Mouse (Mus musculus) heart, embryonic 16.5 days (tissue): ENCODE results near the gene Wdr4. TPM values are rescaled to one million over a fixed set of nuclear protein-coding genes. Genes with fewer than 3 reads are reported as not detected.
A peak's percentile ranks its signal among the peaks of the same experiment; 100 is the strongest.
"Not testable (repeated sequence)": the region's sequence is repeated elsewhere in the genome, so short reads cannot be mapped to it uniquely, and the experiment has no call there.

ENCODE experiments used
- ATAC-seq: fragments of 200-750 bp; cut with Nextera tagmentation; replicated peaks from 2 replicates; pipeline ENCODE4 v1.8.0; 2017; ENCODE audit warnings: moderate number of reproducible peaks; ENCODE audit not compliant: insufficient read depth, low FRiP score; ENCODE audit errors: extremely low read depth
- H3K27ac ChIP-seq: fragments of 300-500 bp; sonication (generic); 2 replicates; pipeline ENCODE4 v1.5.1; 2014; ENCODE audit warnings: mild to moderate bottlenecking, low read length, control low read depth, moderate library complexity
- H3K27me3 ChIP-seq: fragments of 300-500 bp; sonication (generic); 2 replicates; pipeline ENCODE4 v1.6.1; 2014; ENCODE audit warnings: low read length, mixed read lengths; ENCODE audit not compliant: control insufficient read depth, insufficient read depth
- H3K36me3 ChIP-seq: fragments of 300-500 bp; sonication (generic); 2 replicates; pipeline ENCODE4 v1.6.1; 2014; ENCODE audit not compliant: control insufficient read depth, insufficient read depth
- H3K4me1 ChIP-seq: fragments of 300-500 bp; sonication (generic); 2 replicates; pipeline ENCODE4 v1.6.1; 2014; ENCODE audit warnings: low read length, mixed read lengths; ENCODE audit not compliant: control insufficient read depth, insufficient read depth
- H3K4me2 ChIP-seq: fragments of 300-500 bp; sonication (generic); 2 replicates; pipeline ENCODE4 v1.6.1; 2014; ENCODE audit warnings: low read depth, mild to moderate bottlenecking, control low read depth, low read length
- H3K4me3 ChIP-seq: fragments of 300-500 bp; sonication (generic); 2 replicates; pipeline ENCODE4 v1.5.1; 2014; ENCODE audit warnings: mild to moderate bottlenecking, control low read depth, low read length
- H3K9ac ChIP-seq: fragments of 300-500 bp; sonication (generic); 2 replicates; pipeline ENCODE4 v1.6.1; 2014; ENCODE audit warnings: low read length, control low read depth
- H3K9me3 ChIP-seq: fragments of 300-500 bp; sonication (generic); replicated peaks from 2 replicates; pipeline ENCODE4 v1.6.1; 2016; ENCODE audit warnings: low read length; ENCODE audit not compliant: control insufficient read depth
- WGBS: fragments of 180-500 bp; shearing (Covaris S2); extraction: QIAGEN DNeasy Blood & Tissue Kit; methylation state at CpG from one replicate; pipeline ENCODE4 v1.1.7; 2014; 5-methylcytosine and 5-hydroxymethylcytosine counted together
- polyA plus RNA-seq: library from polyadenylated mRNA; unstranded; fragments of >200 nt; fragmentation: Nextera tagmentation; extraction: Ambion mirVana; gene quantifications from 2 replicates; pipeline ENCODE4 v1.2.1, GENCODE M21; 2015

Wdr4 gene
- polyA plus RNA-seq, 1 experiment from 2014 or later: 21.8 TPM

DNA sequence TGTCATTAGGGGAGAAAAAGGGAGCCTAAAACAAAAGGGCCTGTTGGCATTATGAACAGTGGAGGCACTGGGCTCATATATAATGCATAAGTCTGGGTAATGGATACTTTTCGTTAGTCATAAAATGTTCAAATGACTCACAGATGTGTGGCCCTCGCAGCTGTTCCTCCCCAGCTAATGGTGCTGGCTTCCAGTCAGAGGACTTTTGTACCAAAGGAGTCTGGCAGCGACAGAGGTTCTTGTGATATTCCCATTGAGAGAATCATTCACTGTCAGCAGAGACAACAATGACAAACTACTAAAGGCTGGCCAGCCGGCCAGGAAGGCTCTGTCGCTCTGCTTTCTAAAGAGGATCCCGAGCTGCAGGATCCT is 21.7 kb upstream of the Wdr4 start:
- Histone ChIP-seq H3K4me3 (no peak overlapping the region), H3K27me3 (no peaks in the 10 kb centered on the region), H3K36me3 (no peaks in the 10 kb centered on the region), H3K27ac (no peak overlapping the region), H3K9me3 (no peaks in the 10 kb centered on the region), H3K4me2 (no peak overlapping the region), H3K9ac (no peak overlapping the region), H3K4me1 (no peaks in the 10 kb centered on the region; the same call in 1 of the 2 replicates)
- ATAC-seq: no peak
- WGBS: 45% methylated on average over 6 of the region's 6 CpGs

DNA sequence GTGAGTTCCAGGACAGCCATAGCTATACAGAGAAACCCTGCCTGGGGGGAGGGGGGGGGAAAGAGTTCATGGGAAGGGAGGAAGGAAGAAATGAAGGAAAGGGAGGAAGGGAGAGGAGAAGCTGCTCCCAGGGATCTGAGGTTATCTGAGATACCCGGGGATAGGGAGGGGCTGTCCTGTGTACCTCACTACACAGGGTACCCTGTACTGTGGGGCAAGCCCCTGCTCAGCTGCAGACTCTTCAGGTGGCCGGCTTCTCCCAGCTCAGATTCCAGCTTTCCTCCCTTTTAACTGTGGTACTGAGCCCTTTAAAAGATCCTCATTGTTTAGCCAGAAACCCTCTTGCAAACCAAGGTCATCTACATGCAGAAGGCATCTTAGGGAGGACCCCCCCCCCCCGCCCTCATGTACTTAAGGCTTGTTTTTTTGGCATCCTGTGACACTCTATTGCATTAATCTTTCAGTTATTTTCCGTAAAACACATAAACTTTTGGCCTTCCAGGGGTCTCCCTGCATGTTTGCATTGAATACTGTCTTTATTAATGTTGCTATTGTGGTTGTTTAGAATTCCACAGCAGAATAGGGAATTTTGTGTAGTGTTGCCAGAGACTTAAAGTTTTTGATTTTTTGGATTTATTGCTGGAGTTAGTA is 21.2 kb upstream of the Wdr4 start:
- ATAC-seq: no peak
- no peak overlapping the region for H3K4me2 ChIP-seq
- no peaks in the 10 kb centered on the region for H3K36me3 ChIP-seq
- no peak overlapping the region for H3K27ac ChIP-seq
- H3K4me3 ChIP-seq: no peak overlapping the region
- H3K9ac ChIP-seq: no peak overlapping the region
- H3K4me1 ChIP-seq: no peaks in the 10 kb centered on the region; the same call in 1 of the 2 replicates
- 63% methylated on average over 4 of the region's 4 CpGs for WGBS
- no peaks in the 10 kb centered on the region for H3K27me3 ChIP-seq
- H3K9me3 ChIP-seq: no peaks in the 10 kb centered on the region

DNA sequence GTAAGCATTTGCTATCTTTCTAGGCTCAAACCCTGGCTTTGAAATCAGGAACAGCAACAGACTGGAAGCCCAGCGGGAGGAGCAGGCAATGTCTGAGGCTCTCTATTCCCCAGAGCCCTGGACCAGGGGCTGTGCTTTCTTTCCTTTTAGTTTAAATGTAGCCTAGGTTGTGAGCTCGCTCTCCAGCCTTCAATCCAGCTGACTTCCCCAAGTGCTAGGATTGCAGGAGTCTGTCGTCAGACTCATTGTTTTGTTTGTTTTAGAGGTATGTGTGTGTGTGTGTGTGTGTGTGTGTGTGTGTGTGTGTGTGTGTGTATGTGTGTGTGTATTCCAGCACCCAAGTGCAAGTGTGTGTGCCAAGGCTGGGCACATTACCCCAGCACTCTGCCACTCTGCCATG is 20.3 kb upstream of the Wdr4 start:
- Histone ChIP-seq H3K27ac (no peak overlapping the region), H3K27me3 (no peaks in the 10 kb centered on the region), H3K36me3 (no peaks in the 10 kb centered on the region), H3K4me1 (peaks cover 7% of the 10 kb centered on the region), H3K9me3 (no peaks in the 10 kb centered on the region), H3K9ac (no peak overlapping the region), H3K4me3 (no peak overlapping the region), H3K4me2 (no peak overlapping the region)
- no peak for ATAC-seq
- 46% methylated on average over 3 of the region's 3 CpGs for WGBS

DNA sequence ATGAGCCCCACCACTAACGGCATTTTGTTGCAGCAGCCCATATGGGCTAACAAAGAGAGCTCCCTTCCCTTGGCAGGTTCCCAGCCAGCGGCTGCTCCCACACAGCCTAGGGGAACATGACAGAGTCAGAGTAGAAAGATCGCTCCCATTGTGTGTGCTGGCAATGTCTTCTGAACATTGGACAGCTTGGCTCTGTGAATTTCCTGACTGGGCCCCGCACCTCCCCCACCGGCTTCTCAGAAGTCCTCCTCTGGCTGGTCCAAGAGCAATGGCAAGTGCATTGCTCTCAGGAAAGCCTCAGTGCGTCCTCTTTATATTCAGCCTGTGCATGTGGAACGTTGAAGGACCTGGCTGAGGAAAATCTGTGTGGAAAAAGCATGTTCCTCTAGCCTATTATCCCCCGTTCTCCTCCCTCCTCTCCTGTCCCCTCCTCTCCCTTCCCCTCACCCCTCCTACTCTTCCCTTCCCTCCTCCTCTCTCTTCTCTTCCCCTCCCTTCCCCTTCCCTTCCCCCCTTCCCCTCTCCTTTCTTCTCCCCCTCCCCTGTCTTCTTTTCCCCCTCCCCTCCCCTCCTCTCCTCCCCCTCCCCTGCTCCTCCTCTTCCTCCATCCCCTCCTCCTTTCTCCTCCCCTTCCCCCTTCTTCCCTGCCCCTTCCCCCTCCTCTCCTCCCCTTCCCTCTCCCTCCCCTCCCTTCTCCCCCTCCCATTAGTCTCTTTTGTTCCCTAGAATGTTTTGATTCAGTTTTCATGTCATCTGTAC is 16.3 kb upstream of the Wdr4 start:
- Histone ChIP-seq H3K36me3 (peaks cover 9% of the 10 kb centered on the region; the same call in 1 of the 2 replicates), H3K4me2 (0 out of 2 replicates have a peak overlapping the region, but pooled peaks have one; percentile 4), H3K9ac (no peak overlapping the region), H3K4me1 (peaks cover 8% of the 10 kb centered on the region; the same call in 1 of the 2 replicates), H3K27ac (peak overlapping the region; percentile 74), H3K27me3 (no peaks in the 10 kb centered on the region), H3K4me3 (no peak overlapping the region), H3K9me3 (no peaks in the 10 kb centered on the region)
- WGBS: 33% methylated on average over 8 of the region's 8 CpGs
- peak; percentile 79 for ATAC-seq

DNA sequence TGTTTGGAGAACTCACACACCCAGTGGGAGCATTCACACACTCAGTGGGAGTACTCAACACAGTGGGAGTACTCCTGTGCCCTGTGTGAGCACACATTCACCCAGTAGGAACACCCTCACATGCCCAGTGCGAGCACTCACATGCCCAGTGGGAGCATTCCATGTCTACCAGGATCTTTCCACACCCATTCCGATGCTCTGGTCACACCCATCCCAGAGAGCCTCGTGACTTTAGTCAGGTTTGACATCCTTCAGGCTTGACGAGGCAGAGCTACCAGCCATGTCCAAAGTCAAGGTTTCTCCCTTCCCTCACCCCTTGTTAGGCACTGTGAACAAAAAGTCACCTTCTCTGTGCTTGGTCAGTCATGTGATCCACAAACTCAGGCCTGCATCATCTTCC is 15.6 kb upstream of the Wdr4 start:
- peak overlapping the region; percentile 74 for H3K27ac ChIP-seq
- 54% methylated on average over 4 of the region's 4 CpGs for WGBS
- H3K4me1 ChIP-seq: peaks cover 8% of the 10 kb centered on the region; the same call in 1 of the 2 replicates
- H3K9me3 ChIP-seq: no peaks in the 10 kb centered on the region
- H3K9ac ChIP-seq: no peak overlapping the region
- no peaks in the 10 kb centered on the region for H3K27me3 ChIP-seq
- H3K36me3 ChIP-seq: peaks cover 16% of the 10 kb centered on the region
- no peak overlapping the region for H3K4me3 ChIP-seq
- ATAC-seq: no peak
- H3K4me2 ChIP-seq: 0 out of 2 replicates have a peak overlapping the region, but pooled peaks have one; percentile 4

DNA sequence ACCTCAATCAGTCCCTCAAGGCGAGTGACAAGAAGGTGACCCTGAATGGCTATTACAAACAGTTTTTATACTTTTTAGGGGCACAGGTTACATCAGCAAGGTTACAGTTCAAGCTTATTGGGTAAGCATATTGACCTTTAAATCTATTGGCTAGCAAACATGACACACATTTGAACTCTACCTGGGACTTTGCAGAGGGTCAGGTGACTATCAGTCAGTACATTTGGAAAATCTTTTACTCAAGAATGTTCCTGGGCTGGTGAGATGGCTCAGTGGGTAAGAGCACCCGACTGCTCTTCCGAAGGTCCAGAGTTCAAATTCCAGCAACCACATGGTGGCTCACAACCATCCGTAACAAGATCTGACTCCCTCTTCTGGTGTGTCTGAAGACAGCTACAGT is 12.6 kb upstream of the Wdr4 start:
- 94% methylated on average over 3 of the region's 4 CpGs for WGBS
- not testable (repeated sequence) for H3K4me3 ChIP-seq, H3K27me3 ChIP-seq, H3K4me2 ChIP-seq, H3K9ac ChIP-seq, H3K9me3 ChIP-seq, H3K4me1 ChIP-seq, ATAC-seq, H3K27ac ChIP-seq
- peaks cover 32% of the 10 kb centered on the region for H3K36me3 ChIP-seq

DNA sequence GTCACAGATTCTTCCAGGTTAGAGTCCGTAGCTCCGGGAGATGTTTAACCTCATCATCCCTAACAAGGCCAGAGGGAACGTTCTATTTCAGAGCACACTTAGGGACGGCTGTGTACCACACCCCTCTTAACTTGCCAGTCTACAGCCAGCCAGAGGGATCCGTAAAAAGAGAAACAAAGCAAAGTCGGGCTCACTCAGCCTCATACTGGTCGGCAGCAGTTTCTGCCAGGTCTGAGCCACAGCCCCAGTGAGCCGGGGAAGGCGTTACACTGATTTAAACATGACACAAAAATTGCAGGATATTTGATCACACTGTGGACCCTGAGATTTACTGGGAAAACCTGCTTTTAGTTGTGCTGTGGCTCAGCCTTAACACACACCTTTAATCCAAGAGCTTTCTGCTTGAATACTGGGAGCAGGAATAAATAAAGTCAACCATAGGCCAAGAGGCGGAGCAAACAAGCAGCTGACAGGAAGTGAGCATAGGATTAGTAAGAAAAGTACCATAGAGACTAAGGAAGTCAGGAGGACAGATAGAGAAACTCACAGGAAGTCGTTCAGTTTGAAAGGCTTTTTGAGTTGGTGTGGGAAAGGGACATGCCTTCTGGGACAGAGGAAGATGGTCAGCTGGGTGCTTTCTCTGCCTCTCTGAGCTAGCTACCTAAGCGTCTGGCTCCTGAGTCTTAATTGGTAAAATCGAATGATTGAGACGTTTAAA is 11.8 kb upstream of the Wdr4 start:
- WGBS: 77% methylated on average over 14 of the region's 14 CpGs
- ATAC-seq: no peak
- no peak overlapping the region for H3K27ac ChIP-seq
- H3K4me2 ChIP-seq: no peak overlapping the region
- H3K9ac ChIP-seq: no peak overlapping the region
- H3K27me3 ChIP-seq: no peaks in the 10 kb centered on the region
- no peaks in the 10 kb centered on the region for H3K9me3 ChIP-seq
- peaks cover 8% of the 10 kb centered on the region; the same call in 1 of the 2 replicates for H3K4me1 ChIP-seq
- H3K4me3 ChIP-seq: no peak overlapping the region
- H3K36me3 ChIP-seq: peaks cover 34% of the 10 kb centered on the region

DNA sequence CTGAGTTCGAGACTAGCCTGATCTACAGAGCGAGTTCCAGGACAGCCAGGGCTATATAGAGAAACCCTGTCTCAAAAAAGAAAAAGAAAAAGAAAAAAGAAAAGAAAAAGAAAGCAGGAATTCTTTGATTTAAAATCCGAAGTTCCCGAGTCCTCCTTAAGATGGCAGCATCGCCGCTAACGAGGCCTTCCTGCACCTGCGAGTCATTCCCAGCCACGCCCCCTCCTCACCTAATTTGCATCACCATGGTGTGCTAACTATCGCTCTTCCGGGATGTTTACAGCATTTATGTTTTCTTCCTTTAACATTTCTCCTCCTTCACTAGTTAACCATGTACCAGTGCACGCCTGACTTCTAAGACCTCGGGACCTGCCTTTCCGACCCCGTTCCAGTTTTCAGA is 9.5 kb upstream of the Wdr4 start:
- no peak for ATAC-seq
- Histone ChIP-seq H3K4me2 (no peak overlapping the region), H3K27me3 (no peaks in the 10 kb centered on the region), H3K27ac (no peak overlapping the region), H3K36me3 (peaks cover 34% of the 10 kb centered on the region), H3K4me1 (no peaks in the 10 kb centered on the region), H3K4me3 (no peak overlapping the region), H3K9ac (no peak overlapping the region), H3K9me3 (no peaks in the 10 kb centered on the region)
- WGBS: 42% methylated on average over 15 of the region's 15 CpGs

DNA sequence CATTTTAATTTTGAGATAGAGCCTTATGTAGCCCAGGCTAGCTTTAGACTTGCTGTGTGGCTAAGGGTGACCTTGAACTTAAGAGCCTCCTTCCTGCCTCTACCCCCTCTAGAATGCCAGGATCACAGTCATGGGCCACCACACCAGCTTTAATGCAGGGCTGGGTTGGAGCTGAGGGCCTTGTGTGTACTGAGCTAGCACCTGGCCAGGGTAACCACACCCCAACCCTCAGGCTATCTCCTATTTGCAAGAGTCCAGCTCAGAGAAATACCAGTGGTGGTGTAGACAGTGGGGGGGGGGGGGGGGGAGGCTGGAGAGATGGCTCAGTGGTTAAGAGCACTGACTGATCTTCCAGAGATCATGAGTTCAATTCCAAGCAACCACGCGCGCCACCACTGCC is 6.0 kb upstream of the Wdr4 start:
- H3K9ac ChIP-seq: no peak overlapping the region
- H3K9me3 ChIP-seq: no peaks in the 10 kb centered on the region
- H3K27me3 ChIP-seq: no peaks in the 10 kb centered on the region
- H3K27ac ChIP-seq: no peak overlapping the region
- ATAC-seq: no peak
- no peak overlapping the region for H3K4me3 ChIP-seq
- H3K4me2 ChIP-seq: no peak overlapping the region
- peaks cover 19% of the 10 kb centered on the region for H3K4me1 ChIP-seq
- WGBS: 91% methylated on average over 3 of the region's 3 CpGs
- H3K36me3 ChIP-seq: peaks cover 38% of the 10 kb centered on the region
